Mouse (Mus musculus): ENCODE results near the gene Ptrh1.

DNA sequence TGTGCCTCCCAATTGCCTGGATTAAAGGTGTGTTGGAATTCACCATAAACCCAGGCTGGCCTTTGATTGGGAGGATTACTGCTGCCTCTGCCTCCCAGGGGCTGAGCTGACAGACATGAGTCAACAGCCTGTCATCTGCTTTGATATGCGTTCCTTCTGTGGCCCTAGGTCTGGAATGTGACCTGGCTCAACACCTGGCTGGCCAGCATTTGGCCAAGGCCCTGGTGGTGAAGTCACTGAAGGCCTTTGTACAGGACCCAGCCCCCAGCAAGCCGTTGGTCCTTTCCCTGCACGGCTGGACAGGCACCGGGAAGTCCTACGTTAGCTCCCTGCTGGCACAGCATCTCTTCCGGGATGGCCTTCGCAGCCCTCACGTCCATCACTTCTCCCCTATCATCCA, 17.1 kb upstream of the Ptrh1 start:
- TF ChIP-seq CTCF (IDR thresholded peaks at IDR 0.05) = no peak
- TF ChIP-seq POLR2A (IDR thresholded peaks at IDR 0.05; ENCODE audit: insufficient read depth, low read depth, low read length) = no peak
- TF ChIP-seq EP300 (IDR thresholded peaks at IDR 0.05; ENCODE audit: insufficient read depth, low read depth, low read length) = no peak
